In genomic region chr12:28342735-28343134, GRCm38 (mm10) we compare ENCODE assay signal across 20 mouse cellular contexts.
DNase-seq lines count a peak whose midpoint lies in the region; ATAC-seq and TF ChIP-seq lines count a peak whose summit lies in the region.
"Had no signal": no experiment of that assay in that cellular context is flagged by ENCODE, and none has a peak within 500 bp of the region (broad histone marks: within the 10 kb centered on the region; RNA-seq: fewer than 3 reads in every experiment).

No protein-coding gene starts in this region.

- H3K4me1 ChIP-seq in embryonic facial prominence, embryonic 15.5 days = 0 out of 2 replicates have a peak, but pooled peaks cover 3% of the 10 kb centered on the region
- peaks cover 8% of the 10 kb centered on the region; the same call in 1 of the 2 replicates for H3K4me1 ChIP-seq in embryonic facial prominence, embryonic 10.5 days
- peaks cover 4% of the 10 kb centered on the region; the same call in 1 of the 2 replicates for H3K4me1 ChIP-seq in kidney, embryonic 16.5 days (ENCODE audit: insufficient read depth, low read length)
- H3K4me1 ChIP-seq in limb, embryonic 13.5 days = peaks cover 14% of the 10 kb centered on the region; the same call in 1 of the 2 replicates
- no peaks in the 10 kb centered on the region for H3K4me1 ChIP-seq in stomach, postnatal 0 days (replicated peaks; ENCODE audit: control insufficient read depth, insufficient read depth)
- H3K4me1 ChIP-seq: forebrain, embryonic 12.5 days; hindbrain, embryonic 12.5 days had no signal

- H3K9ac ChIP-seq in embryonic facial prominence, embryonic 15.5 days = no peak overlapping the region
- H3K9ac ChIP-seq in kidney, embryonic 16.5 days (replicated peaks; ENCODE audit: low read length) = no peak overlapping the region
- H3K9ac ChIP-seq in limb, embryonic 13.5 days = no peak overlapping the region
- H3K9ac ChIP-seq in stomach, postnatal 0 days (ENCODE audit: low read length) = no peak overlapping the region
- H3K9ac ChIP-seq: forebrain, embryonic 12.5 days; forebrain, postnatal 0 days; heart, embryonic 13.5 days; hindbrain, embryonic 12.5 days had no signal

- peak; percentile 34; the same call in 1 of the 2 replicates for ATAC-seq in embryonic facial prominence, embryonic 15.5 days (ENCODE audit: insufficient number of reproducible peaks, low FRiP score, low TSS enrichment, low read depth)
- ATAC-seq in kidney, embryonic 16.5 days (ENCODE audit: low FRiP score, low TSS enrichment) = peak; percentile 67
- ATAC-seq in limb, embryonic 13.5 days (ENCODE audit: low FRiP score, low read depth) = peak; percentile 81
- ATAC-seq in stomach, postnatal 0 days (ENCODE audit: low FRiP score, low TSS enrichment) = no peak
- ATAC-seq: CD4-positive, CD25-positive, alpha-beta regulatory T cell, adult 4 months; forebrain, postnatal 0 days; hindbrain, embryonic 16.5 days had no signal

- no peak overlapping the region for H3K4me2 ChIP-seq in embryonic facial prominence, embryonic 15.5 days (replicated peaks)
- no peak overlapping the region for H3K4me2 ChIP-seq in kidney, embryonic 16.5 days (replicated peaks; ENCODE audit: low read depth, low read length)
- no peak overlapping the region for H3K4me2 ChIP-seq in limb, embryonic 13.5 days (replicated peaks)
- no peak overlapping the region for H3K4me2 ChIP-seq in stomach, postnatal 0 days (replicated peaks; ENCODE audit: low read depth)
- H3K4me2 ChIP-seq: forebrain, embryonic 12.5 days; heart, embryonic 13.5 days; hindbrain, embryonic 12.5 days had no signal

- H3K36me3 ChIP-seq in embryonic facial prominence, embryonic 15.5 days = no peaks in the 10 kb centered on the region
- H3K36me3 ChIP-seq in embryonic facial prominence, embryonic 10.5 days (replicated peaks) = no peaks in the 10 kb centered on the region
- H3K36me3 ChIP-seq in kidney, embryonic 16.5 days (ENCODE audit: insufficient read depth, low read length) = no peaks in the 10 kb centered on the region
- H3K36me3 ChIP-seq in limb, embryonic 13.5 days = no peaks in the 10 kb centered on the region
- no peaks in the 10 kb centered on the region for H3K36me3 ChIP-seq in stomach, postnatal 0 days (ENCODE audit: control insufficient read depth, insufficient read depth, low read length)
- H3K36me3 ChIP-seq: forebrain, embryonic 12.5 days; G1E; heart, embryonic 13.5 days; hindbrain, embryonic 12.5 days had no signal

- intact Hi-C loops in heart, postnatal 36 days (cut with DNase I) = no loop called here

- TF ChIP-seq CTCF in stomach, postnatal 0 days (IDR thresholded peaks at IDR 0.05; ENCODE audit: low read depth) = no peak

- H3K4me3 ChIP-seq in embryonic facial prominence, embryonic 15.5 days (replicated peaks) = no peak overlapping the region
- H3K4me3 ChIP-seq in embryonic facial prominence, embryonic 10.5 days = no peak overlapping the region
- no peak overlapping the region for H3K4me3 ChIP-seq in kidney, embryonic 16.5 days (ENCODE audit: low read length)
- H3K4me3 ChIP-seq in limb, embryonic 13.5 days = no peak overlapping the region
- no peak overlapping the region for H3K4me3 ChIP-seq in stomach, postnatal 0 days (ENCODE audit: low read depth, low read length)
- H3K4me3 ChIP-seq: forebrain, embryonic 12.5 days; heart, embryonic 13.5 days; hindbrain, embryonic 12.5 days had no signal

- H3K27me3 ChIP-seq in embryonic facial prominence, embryonic 15.5 days = no peaks in the 10 kb centered on the region
- no peaks in the 10 kb centered on the region for H3K27me3 ChIP-seq in embryonic facial prominence, embryonic 10.5 days (replicated peaks; ENCODE audit: low read depth, poor library complexity, severe bottlenecking)
- no peaks in the 10 kb centered on the region for H3K27me3 ChIP-seq in kidney, embryonic 16.5 days (ENCODE audit: insufficient read depth, low read length)
- H3K27me3 ChIP-seq in limb, embryonic 13.5 days = no peaks in the 10 kb centered on the region
- H3K27me3 ChIP-seq in stomach, postnatal 0 days (ENCODE audit: control insufficient read depth, insufficient read depth, low read length) = no peaks in the 10 kb centered on the region
- H3K27me3 ChIP-seq: forebrain, embryonic 12.5 days; heart, embryonic 13.5 days; hindbrain, embryonic 12.5 days had no signal

- DNase-seq in embryonic facial prominence, embryonic 10.5 days (ENCODE audit: low spot score) = no peak
- no peak for DNase-seq in kidney, adult 9 months
- DNase-seq in stomach, postnatal 0 days (ENCODE audit: low spot score) = peak; percentile 17
- DNase-seq in heart, postnatal 36 days = no peak
- DNase-seq: adrenal gland, adult 8-10 months; adrenal gland, postnatal 36 days; B cell, adult 2 months; cerebellum, adult 2 months; forebrain, postnatal 0 days; gastrocnemius, postnatal 14 days; heart, postnatal 4 days had no signal

- 67% methylated on average over 2 of the region's 2 CpGs for WGBS in embryonic facial prominence, embryonic 15.5 days
- 84% methylated on average over 2 of the region's 2 CpGs for WGBS in embryonic facial prominence, embryonic 10.5 days
- 32% methylated on average over 2 of the region's 2 CpGs for WGBS in kidney, embryonic 16.5 days
- WGBS in limb, embryonic 13.5 days = 67% methylated on average over 2 of the region's 2 CpGs
- WGBS in stomach, postnatal 0 days = 64% methylated on average over 2 of the region's 2 CpGs

- TF ChIP-seq EP300 in stomach, postnatal 0 days (optimal IDR thresholded peaks at IDR 0.05) = no peak

- no peak overlapping the region for H3K27ac ChIP-seq in embryonic facial prominence, embryonic 15.5 days (replicated peaks)
- no peak overlapping the region for H3K27ac ChIP-seq in embryonic facial prominence, embryonic 10.5 days (replicated peaks)
- no peak overlapping the region for H3K27ac ChIP-seq in kidney, embryonic 16.5 days (ENCODE audit: low read length)
- peak overlapping the region; percentile 28; the same call in 1 of the 2 replicates for H3K27ac ChIP-seq in limb, embryonic 13.5 days
- no peak overlapping the region for H3K27ac ChIP-seq in stomach, postnatal 0 days (replicated peaks)
- H3K27ac ChIP-seq: forebrain, embryonic 12.5 days; heart, embryonic 13.5 days; hindbrain, embryonic 12.5 days had no signal

- no peaks in the 10 kb centered on the region for H3K9me3 ChIP-seq in embryonic facial prominence, embryonic 15.5 days (replicated peaks)
- H3K9me3 ChIP-seq in embryonic facial prominence, embryonic 10.5 days = no peaks in the 10 kb centered on the region
- H3K9me3 ChIP-seq in kidney, embryonic 16.5 days (ENCODE audit: low read length) = no peaks in the 10 kb centered on the region
- no peaks in the 10 kb centered on the region; the same call in 1 of the 2 replicates for H3K9me3 ChIP-seq in limb, embryonic 13.5 days
- no peaks in the 10 kb centered on the region for H3K9me3 ChIP-seq in stomach, postnatal 0 days (ENCODE audit: control insufficient read depth, low read length)
- H3K9me3 ChIP-seq: forebrain, embryonic 12.5 days; heart, embryonic 13.5 days; hindbrain, embryonic 12.5 days had no signal
